Mouse (Mus musculus) C2C12 (cell line): Measurements from ENCODE around the gene Khk. TPM values are rescaled to one million over a fixed set of nuclear protein-coding genes. Genes with fewer than 3 reads are reported as not detected.
A peak's percentile ranks its signal among the peaks of the same experiment; 100 is the strongest.

Source experiments
- H3K27me3 ChIP-seq: one replicate; pipeline ENCODE4 v1.6.1; 2011; ENCODE audit not compliant: control insufficient read depth, insufficient read depth, insufficient read length
- H3K36me3 ChIP-seq: one replicate; pipeline ENCODE4 v1.6.1; 2011; ENCODE audit not compliant: control insufficient read depth, insufficient read depth
- H3K4me3 ChIP-seq: one replicate; pipeline ENCODE4 v1.5.1; 2011; ENCODE audit warnings: mild to moderate bottlenecking, control low read depth; ENCODE audit not compliant: poor library complexity, insufficient read depth, severe bottlenecking
- H3K79me2 ChIP-seq: one replicate; pipeline ENCODE4 v1.6.1; 2011; ENCODE audit not compliant: control insufficient read depth, insufficient read depth
- H3K79me3 ChIP-seq: one replicate; pipeline ENCODE4 v1.6.1; 2011; ENCODE audit warnings: low read depth, control low read depth
- H3ac ChIP-seq: one replicate; pipeline ENCODE3; 2011; ENCODE audit warnings: low read depth; ENCODE audit not compliant: control insufficient read depth, insufficient read length
- CEBPB ChIP-seq: IDR thresholded peaks from one replicate; pipeline ENCODE4 v1.6.1; 2011; ENCODE audit warnings: low read depth, mild to moderate bottlenecking, control low read depth, moderate library complexity
- CTCF ChIP-seq: IDR thresholded peaks from one replicate; pipeline ENCODE4 v1.5.1; 2011; ENCODE audit not compliant: control insufficient read depth, insufficient read depth, insufficient read length
- FOSL1 ChIP-seq: IDR thresholded peaks from one replicate; pipeline ENCODE4 v1.8.0; 2011; ENCODE audit warnings: mild to moderate bottlenecking, low read length; ENCODE audit not compliant: poor library complexity, insufficient read depth, severe bottlenecking
- MAX ChIP-seq: IDR thresholded peaks from one replicate; pipeline ENCODE4 v1.6.1; 2011; ENCODE audit warnings: mild to moderate bottlenecking, control low read depth
- MYOD1 ChIP-seq: IDR thresholded peaks from one replicate; pipeline ENCODE4 v1.6.1; 2011; ENCODE audit warnings: low read depth; ENCODE audit not compliant: control insufficient read depth, insufficient read length
- MYOG ChIP-seq: IDR thresholded peaks from one replicate; pipeline ENCODE4 v1.6.1; 2011; ENCODE audit not compliant: control insufficient read depth, insufficient read length; ENCODE audit errors: extremely low read depth
- USF1 ChIP-seq: IDR thresholded peaks from one replicate; pipeline ENCODE4 v1.6.1; 2011; ENCODE audit warnings: low read depth, mild to moderate bottlenecking, control low read depth, moderate library complexity
- polyA plus RNA-seq: library from polyadenylated mRNA; unstranded; fragments of >200 nt; fragmentation: generic; extraction: Trizol; gene quantifications from one replicate; pipeline ENCODE4 v1.2.1, GENCODE M21; 2012; ENCODE audit warnings: missing spikeins

Khk gene
- polyA plus RNA-seq, 1 experiment, result 16.2 TPM

- Histone ChIP-seq H3K79me2 (peaks cover 36% of the 10 kb centered on the region), H3K4me3 (no peak overlapping the region), H3K79me3 (peaks cover 18% of the 10 kb centered on the region), H3K36me3 (peaks cover 7% of the 10 kb centered on the region), H3K27me3 (no peaks in the 10 kb centered on the region), H3ac (no peak overlapping the region)
- no peak for TF ChIP-seq MYOG
- peak; percentile 54 for TF ChIP-seq CEBPB
Measured at GRCm38 (mm10) chr5:30910481-30910880, 10.8 kb upstream of the Khk start.

DNA sequence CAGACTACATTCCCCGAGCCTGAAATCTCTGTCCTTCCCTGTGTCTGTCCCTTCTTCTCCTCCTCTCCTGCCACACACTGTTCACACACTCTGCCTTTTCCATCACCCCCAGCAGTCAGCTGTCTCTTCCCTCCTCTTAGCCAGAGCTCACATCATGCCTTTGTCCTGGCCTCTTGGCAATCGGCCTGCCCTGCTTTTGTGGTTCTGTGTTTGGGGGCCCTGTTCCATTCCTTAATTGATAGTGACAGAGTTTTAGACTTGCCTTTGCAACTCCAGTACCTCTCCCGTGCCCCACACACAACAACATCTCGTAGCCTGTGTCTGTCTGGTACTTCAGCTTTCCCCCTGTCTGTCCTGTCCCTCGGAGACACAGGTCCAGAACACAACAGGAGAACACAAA is 9.1 kb upstream of the Khk start:
- H3K4me3 ChIP-seq, result no peak overlapping the region
- TF ChIP-seq USF1 (no peak), FOSL1 (no peak), CEBPB (no peak), MYOG (no peak), CTCF (no peak), MYOD1 (no peak), MAX (no peak)
- no peak overlapping the region for H3ac ChIP-seq

GRCm38 (mm10) chr5:30913060-30913841 is 8.0 kb upstream of the Khk start, which contains the start of gene Emilin1:
Emilin1 (plus strand) TSS chr5:30913402.
- Histone ChIP-seq H3K4me3 (peak within 1 kb of the TSS; percentile 23), H3K27me3 (no peaks in the 10 kb centered on the region), H3K36me3 (no peaks in the 10 kb centered on the region), H3K79me3 (no peaks in the 10 kb centered on the region), H3ac (no peak within 1 kb of the TSS), H3K79me2 (peaks cover 16% of the 10 kb centered on the region)
- TF ChIP-seq CTCF (no peak), USF1 (no peak), CEBPB (no peak), MYOD1 (no peak), MAX (no peak), FOSL1 (no peak), MYOG (no peak)

More for the DNA sequence above, 9.1 kb upstream of the Khk start:
- H3K36me3 ChIP-seq, result no peaks in the 10 kb centered on the region
- H3K79me3 ChIP-seq, result peaks cover 2% of the 10 kb centered on the region
- peaks cover 19% of the 10 kb centered on the region for H3K79me2 ChIP-seq
- H3K27me3 ChIP-seq, result no peaks in the 10 kb centered on the region

DNA sequence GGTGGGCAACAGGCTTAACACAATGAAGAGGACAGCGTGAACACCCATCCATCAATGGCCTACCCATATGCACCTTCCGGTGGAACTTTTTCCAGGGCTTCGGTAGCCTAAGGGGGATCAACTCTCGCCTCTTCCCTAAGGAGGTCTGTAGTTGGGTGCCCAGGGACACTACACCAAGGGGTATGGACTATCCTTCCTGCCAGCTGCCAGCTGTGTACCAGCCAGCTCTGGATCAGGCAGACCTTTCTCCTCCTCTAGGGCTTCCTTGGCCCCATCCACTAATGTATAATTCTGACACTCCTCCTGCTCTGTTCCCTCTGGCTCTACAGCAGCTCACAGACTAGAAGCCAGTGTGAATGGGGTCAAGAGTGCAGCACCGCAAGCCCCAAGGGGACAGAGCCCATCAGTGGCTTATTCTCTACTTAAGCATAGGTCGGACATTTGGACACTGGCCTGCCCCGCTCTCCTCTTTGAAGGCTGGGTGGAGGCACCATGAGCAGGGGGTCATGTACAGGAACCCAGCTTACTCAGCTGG is 7.1 kb upstream of the Khk start:
- TF ChIP-seq CEBPB (no peak), CTCF (no peak), MYOG (no peak), FOSL1 (no peak), MYOD1 (no peak), USF1 (no peak), MAX (no peak)
- H3K27me3 ChIP-seq, result no peaks in the 10 kb centered on the region
- peak overlapping the region; percentile 23 for H3K4me3 ChIP-seq
- H3ac ChIP-seq, result no peak overlapping the region
- H3K79me3 ChIP-seq, result no peaks in the 10 kb centered on the region
- H3K79me2 ChIP-seq, result peaks cover 16% of the 10 kb centered on the region
- no peaks in the 10 kb centered on the region for H3K36me3 ChIP-seq

DNA sequence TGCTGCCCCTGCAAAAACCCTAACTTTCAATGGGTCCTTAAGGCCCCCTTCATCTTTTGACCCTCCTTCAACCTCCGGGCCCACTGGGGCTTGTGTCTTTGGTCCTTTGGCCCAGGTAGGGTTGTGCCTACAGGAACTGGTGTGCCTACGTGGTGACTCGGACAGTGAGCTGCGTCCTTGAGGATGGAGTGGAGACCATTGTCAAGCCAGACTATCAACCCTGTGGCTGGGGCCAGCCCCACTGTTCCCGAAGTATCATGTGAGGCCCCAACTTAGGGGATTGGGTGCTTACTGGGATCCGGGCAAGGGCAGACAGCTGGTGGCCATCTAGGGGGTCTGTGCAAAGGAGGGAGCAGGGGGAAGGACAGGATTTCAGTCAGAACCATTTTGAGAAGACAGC is 6.4 kb upstream of the Khk start:
- Histone ChIP-seq H3K36me3 (no peaks in the 10 kb centered on the region), H3K27me3 (no peaks in the 10 kb centered on the region), H3K4me3 (no peak overlapping the region), H3ac (no peak overlapping the region), H3K79me2 (peaks cover 16% of the 10 kb centered on the region), H3K79me3 (no peaks in the 10 kb centered on the region)
- TF ChIP-seq MYOD1 (no peak), CEBPB (no peak), FOSL1 (no peak), CTCF (no peak), MYOG (no peak), USF1 (no peak), MAX (no peak)

- peaks cover 16% of the 10 kb centered on the region for H3K79me2 ChIP-seq
- no peak overlapping the region for H3K4me3 ChIP-seq
- H3K36me3 ChIP-seq, result no peaks in the 10 kb centered on the region
- H3K79me3 ChIP-seq, result no peaks in the 10 kb centered on the region
- no peaks in the 10 kb centered on the region for H3K27me3 ChIP-seq
- no peak for TF ChIP-seq MYOG
- no peak for TF ChIP-seq CTCF
- no peak for TF ChIP-seq FOSL1
- no peak for TF ChIP-seq MAX
- no peak for TF ChIP-seq MYOD1
- no peak for TF ChIP-seq USF1
- TF ChIP-seq CEBPB, result no peak
- no peak overlapping the region for H3ac ChIP-seq
Measured at GRCm38 (mm10) chr5:30915456-30915855, 5.8 kb upstream of the Khk start.
